Mouse (Mus musculus): ENCODE data around the gene Ddias.

- TF ChIP-seq CTCF (conservative IDR thresholded peaks at IDR 0.05; ENCODE audit: low read length) (no peak), NANOG (IDR thresholded peaks at IDR 0.05; ENCODE audit: borderline replicate concordance, low read length) (no peak), POU5F1 (IDR thresholded peaks at IDR 0.05; ENCODE audit: borderline replicate concordance, low read length) (no peak)
Observed at GRCm38 (mm10) chr7:92821871-92822270, 52.2 kb downstream of the Ddias start.
